Mouse (Mus musculus): Measurements from ENCODE around the gene Cnih1.
"Not testable (repeated sequence)": the region's sequence is repeated elsewhere in the genome, so short reads cannot be mapped to it uniquely, and the experiment has no call there.

The Cnih1 gene

DNA sequence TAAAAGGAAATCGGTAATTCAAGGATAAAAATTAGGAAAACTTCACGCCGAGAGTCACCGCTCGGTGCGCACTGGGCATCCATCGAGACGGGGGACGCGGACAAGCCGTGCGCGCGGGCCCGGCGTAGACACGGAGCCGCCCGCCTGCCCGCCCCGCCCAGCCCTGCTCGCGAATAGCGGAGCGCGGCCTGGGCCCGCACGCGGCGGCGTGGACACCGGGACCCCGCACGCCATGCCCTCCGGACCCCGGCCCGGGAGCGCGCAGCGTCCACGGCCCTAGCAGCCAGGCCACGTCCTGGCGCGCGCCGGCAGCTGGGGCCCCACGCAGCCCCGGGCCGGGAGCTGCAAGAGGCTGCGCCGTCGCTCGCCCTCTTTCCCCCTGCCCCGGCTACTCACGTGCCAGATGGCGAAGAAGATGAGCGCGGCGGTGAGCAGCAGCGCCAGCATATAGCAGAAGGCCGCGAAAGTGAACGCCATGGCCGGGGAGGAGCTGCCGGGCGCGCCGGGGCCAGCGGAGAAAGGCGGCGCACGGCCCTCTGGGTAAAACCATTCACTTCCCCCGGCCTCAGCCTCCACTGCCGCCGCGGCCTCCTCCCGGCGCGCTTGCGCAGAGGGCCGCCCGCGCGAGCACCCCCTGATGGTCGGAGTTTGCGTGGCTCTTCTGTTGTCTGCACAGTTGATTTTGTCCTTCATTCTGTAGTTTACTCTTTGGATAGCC lies at the start of gene Cnih1:
Gene Cnih1, minus strand, starts transcription at position 625 of the 718 bp plus-strand sequence.
- peak; percentile 93 for DNase-seq

DNA sequence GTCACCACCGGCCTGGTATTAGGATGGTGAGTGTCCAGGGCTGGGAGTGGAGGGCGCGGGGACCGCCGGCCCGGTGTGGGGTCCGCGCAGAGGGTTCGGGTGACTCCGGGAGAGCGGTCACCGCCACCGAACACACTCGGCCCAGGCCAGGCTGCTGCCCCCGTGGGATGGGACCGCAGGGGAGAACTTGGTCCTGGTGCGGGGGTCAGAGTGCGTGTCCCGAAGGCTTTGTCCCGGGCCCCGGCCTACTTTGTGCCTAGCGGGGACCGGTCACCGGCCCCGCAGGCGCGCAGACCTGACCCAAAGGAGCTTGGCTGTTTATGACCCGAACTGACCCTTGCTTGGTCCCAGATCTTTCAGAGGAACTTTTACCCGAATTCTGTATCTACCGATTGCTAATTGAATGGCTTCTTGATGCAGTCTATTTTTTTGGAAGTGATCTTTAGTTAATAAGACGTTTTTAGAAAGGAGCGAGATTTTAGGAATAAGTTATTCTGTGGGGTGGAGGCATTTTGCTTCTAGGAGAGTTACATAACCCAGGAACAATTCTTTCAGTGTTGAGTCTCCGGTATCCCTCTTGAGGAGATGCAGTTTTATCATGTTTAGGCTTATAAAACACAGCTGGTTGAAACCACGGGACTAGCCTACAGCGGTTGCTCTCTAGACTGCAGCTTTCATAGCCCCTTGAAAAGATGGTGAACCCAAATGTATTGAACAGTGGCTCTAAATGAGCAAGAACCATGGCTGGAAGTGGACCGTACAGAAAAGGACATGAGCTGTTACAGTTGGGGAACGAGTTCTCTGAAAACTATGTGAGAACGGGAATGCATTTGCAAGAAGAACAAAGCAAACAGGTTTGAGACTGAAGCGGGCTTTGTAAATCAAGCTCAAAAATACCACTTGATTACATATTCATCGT lies 44.4 kb upstream of the Cnih1 start:
- no peak for DNase-seq

DNA sequence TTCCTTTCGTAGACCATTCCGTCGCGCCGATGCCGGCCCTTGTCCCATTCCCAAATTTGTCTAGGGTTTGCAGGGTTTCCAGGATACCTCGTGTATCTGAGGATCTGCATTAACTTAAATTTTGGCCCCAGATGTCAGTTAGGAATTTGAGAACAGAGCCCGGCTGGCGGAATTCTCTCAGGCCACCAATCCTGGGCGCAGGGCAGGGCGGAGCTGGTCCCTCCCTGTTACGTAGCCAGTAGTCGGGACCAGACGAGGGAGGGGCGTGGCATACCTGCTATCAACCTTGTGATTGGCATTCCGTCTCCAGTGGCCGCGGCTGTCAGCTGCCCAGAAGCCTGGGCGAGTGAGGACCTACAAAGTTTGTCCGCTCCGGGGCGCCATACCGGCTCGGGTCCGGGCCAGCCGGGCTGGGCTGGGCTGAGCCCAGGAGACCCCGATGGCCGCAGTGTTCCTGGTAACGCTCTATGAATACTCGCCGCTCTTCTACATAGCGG lies 43.7 kb upstream of the Cnih1 start, which contains the start of gene Cgrrf1:
Gene Cgrrf1, plus strand, starts transcription at position 289 of the 497 bp plus-strand sequence.
- DNase-seq, result peak; percentile 85

DNA sequence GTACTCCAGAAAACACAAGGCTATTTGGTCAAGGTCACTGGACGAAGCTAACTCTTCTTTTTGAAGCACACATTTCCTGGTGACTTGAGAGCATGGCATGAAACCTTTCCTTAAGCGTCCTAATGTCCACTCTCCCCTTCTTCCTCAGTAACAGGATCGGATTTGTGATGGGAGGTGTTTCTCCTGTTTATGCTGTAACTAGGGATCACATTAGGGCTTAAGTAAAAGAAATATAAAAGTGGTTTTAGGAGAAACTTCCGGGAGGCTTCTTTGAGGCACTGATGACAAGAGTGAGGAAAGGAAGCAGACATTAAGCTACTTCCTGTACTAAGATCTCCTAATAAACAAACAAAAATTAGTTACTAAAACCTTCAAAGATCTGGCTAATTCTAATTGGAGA lies 43.1 kb upstream of the Cnih1 start:
- DNase-seq, result no peak

DNA sequence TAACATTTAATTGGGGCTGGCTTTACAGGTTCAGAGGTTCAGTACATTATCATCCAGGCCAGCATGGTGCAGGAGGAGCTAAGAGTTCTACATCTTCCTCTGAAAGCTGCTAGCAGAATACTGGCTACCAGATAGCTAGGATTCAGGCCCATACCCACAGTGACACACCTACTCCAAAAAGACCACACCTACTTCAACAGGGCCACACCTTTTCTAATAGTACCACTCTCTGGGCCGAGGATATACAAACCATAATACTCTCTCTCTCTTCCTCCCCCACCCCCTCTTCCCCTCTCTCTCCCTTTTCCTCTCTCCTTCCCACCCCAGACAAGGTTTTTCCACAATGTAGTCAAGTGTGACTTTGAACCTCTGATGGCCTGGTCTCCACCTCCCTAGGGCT lies 39.2 kb upstream of the Cnih1 start:
- no peak for DNase-seq

DNA sequence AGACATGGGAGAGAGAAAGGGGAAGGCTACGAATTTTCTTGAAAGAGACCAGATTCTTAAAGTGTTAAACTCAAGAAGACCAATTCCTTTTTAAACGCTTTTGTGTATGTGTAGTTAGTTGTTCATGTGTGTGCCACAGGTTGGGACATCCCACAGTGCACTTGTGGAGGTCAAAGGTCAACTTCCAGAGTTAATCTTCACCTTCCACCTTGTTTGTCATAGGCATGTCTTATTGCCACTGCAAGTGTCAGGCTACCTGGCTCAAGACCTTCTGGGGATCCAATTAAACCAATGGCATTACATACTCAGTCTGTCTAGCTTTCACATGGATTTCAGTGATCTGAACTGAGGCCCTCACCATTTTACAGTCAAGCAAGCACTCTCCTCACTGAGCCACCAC lies 35.8 kb upstream of the Cnih1 start:
- DNase-seq, result no peak

DNA sequence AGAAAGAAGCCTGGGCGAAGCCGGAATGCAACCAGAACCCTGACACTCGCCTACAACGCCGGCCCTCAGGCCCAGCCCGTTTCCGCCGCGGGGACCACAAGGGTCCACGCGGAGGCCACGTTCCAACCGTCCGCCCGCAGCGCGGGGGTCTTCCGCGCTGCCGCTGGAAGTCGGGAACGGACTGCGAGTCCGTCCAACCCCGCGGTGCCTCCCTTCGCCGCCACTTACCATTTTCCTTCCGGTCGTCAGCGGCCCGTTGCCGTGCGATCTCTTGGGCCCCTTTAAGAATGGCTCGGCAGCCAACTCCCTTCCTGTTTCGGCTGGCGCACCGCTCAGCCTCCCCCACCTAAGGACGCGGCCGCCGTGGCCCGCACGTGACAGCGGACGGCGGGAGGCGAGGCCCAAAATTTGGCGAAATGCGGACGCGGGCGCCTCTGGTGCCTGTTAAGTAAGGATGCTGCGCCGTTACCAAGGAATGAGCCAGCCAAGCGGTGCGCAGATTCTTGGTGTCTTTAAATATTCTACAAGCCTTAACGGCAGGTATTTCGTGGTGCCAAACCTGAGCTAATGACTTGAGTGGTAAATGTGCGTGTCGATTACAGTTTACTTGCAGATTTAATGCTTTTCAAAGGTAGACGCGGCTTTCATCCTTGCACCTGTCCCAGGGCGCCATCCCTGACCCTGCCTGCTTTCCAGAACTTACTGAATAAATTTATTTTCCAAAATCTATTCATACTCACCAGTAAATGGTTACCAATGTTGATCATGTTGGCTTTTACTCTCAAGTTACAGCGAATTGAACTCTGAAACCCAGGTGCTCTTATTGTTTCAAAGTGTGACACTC lies 33.9 kb upstream of the Cnih1 start, which contains the start of gene Gmfb:
Gene Gmfb, minus strand, starts transcription at position 370 of the 844 bp plus-strand sequence.
- DNase-seq, result peak; percentile 95

DNA sequence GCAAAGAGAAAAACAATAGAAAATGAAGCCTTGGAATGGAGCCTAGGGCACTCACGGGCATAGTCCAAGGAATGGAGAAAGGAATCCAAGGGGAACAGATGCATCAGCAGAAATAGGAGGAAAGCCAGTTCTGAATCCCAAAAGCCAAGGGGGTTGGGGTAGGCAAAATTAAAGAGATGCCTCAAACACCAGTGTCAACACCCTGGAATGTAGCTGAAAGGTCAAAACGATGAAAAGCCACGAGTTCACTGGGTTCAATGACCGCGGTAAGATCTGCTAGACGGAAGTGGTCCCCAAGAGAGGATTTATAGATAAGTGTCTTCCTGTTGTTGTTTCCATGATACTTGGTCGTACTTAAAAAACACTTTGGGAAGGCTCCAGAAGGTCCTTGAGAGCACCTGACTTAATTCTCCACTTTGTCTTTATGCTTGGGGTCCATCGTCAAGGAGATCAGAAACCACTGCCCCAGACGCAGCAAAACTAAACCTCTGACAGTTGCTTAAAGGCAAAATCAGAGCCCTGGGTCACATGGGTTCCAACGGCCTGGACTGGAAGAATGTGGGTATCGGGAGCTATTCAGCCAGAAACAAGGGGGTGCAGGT lies 33.2 kb upstream of the Cnih1 start:
- DNase-seq, result no peak

GRCm38 (mm10) chr14:46819961-46820360 lies 31.8 kb upstream of the Cnih1 start:
- DNase-seq, result not testable (repeated sequence)

DNA sequence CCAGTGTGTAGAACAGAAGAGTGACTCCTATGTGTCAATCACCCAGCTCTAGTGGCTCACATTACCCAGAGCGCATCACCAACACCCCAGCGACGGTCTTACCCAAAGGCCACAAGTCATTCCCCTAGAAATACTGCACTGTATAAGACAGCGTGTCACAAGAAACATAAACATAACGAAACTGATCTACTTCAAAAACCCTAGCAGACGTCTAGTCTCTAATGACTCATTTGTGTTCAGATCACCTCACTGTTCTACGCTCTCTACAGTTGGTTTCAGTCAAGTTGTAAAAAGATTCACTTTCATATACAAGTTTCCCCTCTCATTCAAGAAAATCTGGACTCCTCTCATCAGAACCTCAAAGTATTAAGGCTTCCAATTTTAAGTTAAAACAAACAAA lies 30.5 kb upstream of the Cnih1 start:
- DNase-seq, result no peak

- no peak for DNase-seq
These were observed 28.9 kb upstream of the Cnih1 start for GRCm38 (mm10) chr14:46816916-46817622.

- no peak for DNase-seq
These were observed 27.4 kb upstream of the Cnih1 start for GRCm38 (mm10) chr14:46815640-46816039.

- no peak for DNase-seq
These were observed 19.7 kb upstream of the Cnih1 start for GRCm38 (mm10) chr14:46807927-46808326.

DNA sequence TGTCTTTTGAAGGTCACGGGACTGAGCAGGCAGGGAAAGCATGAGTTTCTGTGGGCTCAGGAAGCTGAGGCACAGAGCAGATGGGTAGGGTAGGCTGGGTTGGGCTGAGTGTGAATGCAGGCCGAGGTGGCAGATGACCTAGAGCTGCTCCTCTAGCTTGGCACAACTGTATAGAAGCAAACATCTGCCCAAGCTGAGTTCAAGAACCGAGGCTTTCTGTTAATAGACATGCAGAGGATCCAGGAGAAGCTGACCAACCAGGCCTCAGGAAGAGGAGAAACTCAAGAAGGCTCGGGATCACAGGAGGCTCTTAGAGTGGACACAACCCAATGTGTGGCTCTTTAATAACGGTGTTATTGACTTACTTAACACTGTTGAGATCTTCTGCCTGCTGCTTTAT lies 18.0 kb upstream of the Cnih1 start:
- DNase-seq, result no peak

GRCm38 (mm10) chr14:46803791-46804190 lies 15.6 kb upstream of the Cnih1 start:
- DNase-seq, result no peak

DNA sequence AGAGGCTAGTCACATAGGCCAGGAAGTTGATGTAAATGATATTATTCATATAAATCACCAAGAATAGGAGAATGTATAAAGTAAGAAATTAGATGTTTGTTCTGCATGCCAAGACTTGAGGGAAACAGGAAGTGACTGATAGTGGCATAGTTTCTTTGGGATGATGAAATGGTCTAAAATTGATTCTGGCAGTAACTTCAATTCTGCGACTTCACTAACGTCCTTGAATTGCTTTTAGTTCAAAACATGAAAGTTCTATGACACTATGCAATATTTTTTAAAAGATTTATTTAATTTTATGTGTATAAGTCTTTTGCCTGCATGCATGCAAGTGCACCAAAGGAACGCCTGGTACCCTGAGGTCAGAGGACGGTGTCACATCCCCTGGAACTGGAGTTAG lies 15.0 kb upstream of the Cnih1 start:
- DNase-seq, result no peak

GRCm38 (mm10) chr14:46800684-46801345 lies 12.6 kb upstream of the Cnih1 start:
- no peak for DNase-seq

GRCm38 (mm10) chr14:46794157-46794556 lies 5.9 kb upstream of the Cnih1 start:
- no peak for DNase-seq

GRCm38 (mm10) chr14:46790723-46791122 lies 2.5 kb upstream of the Cnih1 start:
- DNase-seq, result no peak

DNA sequence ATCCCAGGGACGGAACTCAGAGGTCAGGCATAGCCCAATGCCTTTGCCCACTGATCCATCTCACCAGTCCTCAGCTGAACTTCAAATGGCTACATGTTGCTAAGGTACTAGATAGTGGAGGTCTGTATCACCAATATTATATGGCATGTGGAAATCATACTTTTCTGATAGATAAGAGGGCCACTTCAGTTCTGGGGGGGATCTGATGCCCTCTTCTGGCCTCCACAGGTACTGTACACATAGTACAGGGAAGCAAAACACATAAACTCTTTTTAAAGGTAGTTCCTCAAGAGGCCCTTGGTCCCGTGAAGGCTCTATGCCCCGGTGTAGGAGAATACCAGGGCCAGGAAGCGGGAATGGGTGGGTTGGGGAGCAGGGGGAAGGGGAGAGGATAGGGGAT lies 2.1 kb upstream of the Cnih1 start:
- peak; percentile 47 for DNase-seq

- DNase-seq, result peak; percentile 10
These were observed 292 bp upstream of the Cnih1 start for GRCm38 (mm10) chr14:46788505-46788901.

Data from thymus, postnatal 25 days (tissue).